Comparison of ENCODE assay signal across 21 mouse cellular contexts in the genomic region with DNA sequence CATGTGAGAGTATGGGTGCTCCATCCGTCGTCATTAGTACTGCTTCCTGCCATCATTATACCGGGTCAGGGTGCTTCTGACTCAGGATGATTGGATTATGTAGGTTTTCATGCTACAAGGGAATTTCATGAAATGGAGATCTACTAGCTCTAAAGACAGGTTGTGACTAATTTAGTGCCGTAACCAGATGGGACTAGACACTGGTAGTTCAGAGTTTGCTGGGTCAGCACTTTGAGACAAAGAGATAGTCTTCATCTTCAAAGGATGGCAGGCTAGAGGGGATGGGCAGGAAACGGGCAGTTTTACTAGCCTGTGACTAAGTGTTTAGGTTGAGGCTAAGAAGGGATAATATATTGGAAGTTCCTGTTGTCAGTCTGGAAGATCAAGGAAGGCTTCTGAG. TPM values are rescaled to one million over a fixed set of nuclear protein-coding genes. Genes with fewer than 3 reads are reported as not detected.
DNase-seq lines count a peak whose midpoint lies in the region; TF ChIP-seq lines count a peak whose summit lies in the region.
"Had no signal": no experiment of that assay in that cellular context is flagged by ENCODE, and none has a peak within 500 bp of the region (broad histone marks: within the 10 kb centered on the region; RNA-seq: fewer than 3 reads in every experiment).

No protein-coding gene starts in this region.

- DNase-seq in heart, adult 11 months, result peak; percentile 61
- DNase-seq in heart, postnatal 36 days, result no peak
- no peak for DNase-seq in CH12.LX (ENCODE audit: extremely low read depth)
- DNase-seq in ES-E14 (ENCODE audit: low read depth, low spot score), result no peak
- DNase-seq in lung, postnatal 36 days, result no peak
- DNase-seq in embryo, embryonic 10 days (ENCODE audit: low spot score), result no peak
- DNase-seq: adrenal gland, adult 2 months; adrenal gland, adult 8-10 months; adrenal gland, postnatal 10 days; adrenal gland, postnatal 14 days; adrenal gland, postnatal 25 days; adrenal gland, postnatal 36 days; B cell, adult 2 months; cerebellum, adult 11 months; cerebellum, adult 11-12 months; cerebellum, adult 18-20 months; cerebellum, adult 2 months; cerebellum, adult 8-10 months had no signal

- no peak for TF ChIP-seq EP300 in CH12.LX (IDR thresholded peaks at IDR 0.05; ENCODE audit: low read length)

- H3K79me2 ChIP-seq in CH12.LX (replicated peaks; ENCODE audit: control insufficient read depth, extremely low read depth, insufficient read depth, poor library complexity, severe bottlenecking), result no peaks in the 10 kb centered on the region

- H3K9me3 ChIP-seq in CH12.LX (replicated peaks; ENCODE audit: low read length), result no peaks in the 10 kb centered on the region
- H3K9me3 ChIP-seq in ES-E14 (ENCODE audit: control insufficient read depth, insufficient read depth, low read depth, low read length), result no peaks in the 10 kb centered on the region
- H3K9me3 ChIP-seq: G1E had no signal

- H3K4me2 ChIP-seq in CH12.LX (ENCODE audit: insufficient read depth, low read depth, poor library complexity, severe bottlenecking), result no peak overlapping the region

- in situ Hi-C loops in CH12.LX (cut with MboI; ENCODE audit: low pct_ligation_motif_present, low pct_unique_long_range_greater_than_20kb, low sequenced_read_pairs) (no loop called here), ES-E14 (cut with MboI; ENCODE audit: low sequenced_read_pairs in 2 of 2, unreplicated experiment in 2 of 2) (no loop called here)

- no peaks in the 10 kb centered on the region for H3K4me1 ChIP-seq in CH12.LX (ENCODE audit: control insufficient read depth in 1 of 2, insufficient read depth in 2 of 2)
- no peaks in the 10 kb centered on the region for H3K4me1 ChIP-seq in ES-E14 (ENCODE audit: control insufficient read depth in 2 of 2, insufficient read depth in 2 of 2, low read length in 2 of 2, poor library complexity in 1 of 2)

- H3K36me3 ChIP-seq in CH12.LX (replicated peaks in 1 of 2; ENCODE audit: control insufficient read depth in 1 of 2, insufficient read depth in 1 of 2, low read length in 1 of 2) (peaks cover 2 to 8% of the 10 kb centered on the region in 2 experiments), ES-E14 (ENCODE audit: control insufficient read depth, insufficient read depth, low read length, poor library complexity, severe bottlenecking) (no peaks in the 10 kb centered on the region)

- no peak for TF ChIP-seq RAD21 in CH12.LX (IDR thresholded peaks at IDR 0.05; ENCODE audit: low read depth, low read length)

- H3K9ac ChIP-seq in CH12.LX (ENCODE audit: insufficient read depth, low read depth), result no peak overlapping the region
- H3K9ac ChIP-seq in ES-E14 (ENCODE audit: insufficient read depth, low read depth, low read length, poor library complexity, severe bottlenecking), result no peak overlapping the region

- no peaks in the 10 kb centered on the region for H3K27me3 ChIP-seq in CH12.LX (replicated peaks)
- H3K27me3 ChIP-seq: Patski had no signal

- dilution Hi-C loops in CH12.LX (cut with MboI; ENCODE audit: extremely low pct_ligation_motif_present, extremely low pct_unique_long_range_greater_than_20kb, low sequenced_read_pairs), result no loop called here

- intact Hi-C loops in heart, postnatal 36 days (cut with DNase I), result no loop called here

- no peak for TF ChIP-seq POLR2A in CH12.LX (IDR thresholded peaks at IDR 0.05; ENCODE audit: low read depth, low read length)

- no peak for TF ChIP-seq CTCF in CH12.LX (conservative IDR thresholded peaks at IDR 0.05 in 1 of 2, IDR thresholded peaks at IDR 0.05 in 1 of 2; ENCODE audit: low read depth in 2 of 2, low read length in 2 of 2)

- no peak overlapping the region for H3K27ac ChIP-seq in CH12.LX (ENCODE audit: insufficient read depth, low read depth)
- H3K27ac ChIP-seq in ES-E14 (ENCODE audit: insufficient read depth, low read depth, low read length, poor library complexity, severe bottlenecking), result no peak overlapping the region

- no peak overlapping the region for H3K4me3 ChIP-seq in CH12.LX (replicated peaks in 1 of 3; ENCODE audit: low read depth in 2 of 3, low read length in 2 of 3, poor library complexity in 1 of 3)
- H3K4me3 ChIP-seq in ES-E14 (ENCODE audit: insufficient read depth in 1 of 2, low read depth in 1 of 2, low read length in 2 of 2, poor library complexity in 1 of 2, severe bottlenecking in 1 of 2), result no peak overlapping the region

TF ChIP-seq in CH12.LX, 34 proteins besides CTCF, POLR2A, EP300 and RAD21:
- TF ChIP-seq MAFK (IDR thresholded peaks at IDR 0.05; ENCODE audit: insufficient replicate concordance, low read length), result peak; percentile 53; the same call in 1 of the 2 replicates
- no peak for TF ChIP-seq BHLHE40 (IDR thresholded peaks at IDR 0.05; ENCODE audit: low read depth, low read length)
TF ChIP-seq in CH12.LX: peak in this region for 1.

TF ChIP-seq in ES-E14, 5 proteins besides CTCF, POLR2A, EP300 and RAD21:
- TF ChIP-seq MAFK (IDR thresholded peaks at IDR 0.05; ENCODE audit: insufficient read depth, low read depth, low read length), result peak; percentile 67; the same call in 1 of the 2 replicates
- TF ChIP-seq CHD2 (IDR thresholded peaks at IDR 0.05; ENCODE audit: low read depth, low read length), result no peak

RNA-seq across cellular contexts. Expression of gene Tbc1d19, which starts 31.9 kb away (rescaled TPM):
- 10 to 100 TPM; 18.3 to 22.3 TPM for total RNA-seq in heart, postnatal 36 days (2021)
- total RNA-seq in CH12.LX (2012; rRNA removed) (7.6 and 8.9 TPM in 2 replicates), CH12.LX (2014; rRNA removed) (15.2 and 18.1 TPM in 2 replicates), ES-E14 (2012; rRNA removed) (19.2 and 20.6 TPM in 2 replicates)
- 11.9 and 14.8 TPM in 2 replicates for polyA plus RNA-seq in CH12.LX (2012; ENCODE audit: insufficient read length, low read depth)
- total RNA-seq: MEL had no signal
